Mouse (Mus musculus) E14TG2a.4 (cell line): ENCODE measurements at regions not wholly inside any gene's neighbourhood (a gene's known extent, or its start where the extent isn't known, plus 50 kb on each side); places are given as distances from the start of the nearest gene placed in this dataset.

Source experiments
- H3K27me3 ChIP-seq: 2 replicates; pipeline ENCODE4 v1.6.1; 2014; ENCODE audit warnings: low read length, control low read depth; ENCODE audit not compliant: insufficient read depth
- H3K36me3 ChIP-seq: 2 replicates; pipeline ENCODE4 v1.6.1; 2014; ENCODE audit warnings: low read length, control low read depth; ENCODE audit not compliant: insufficient read depth
- H3K4me1 ChIP-seq: replicated peaks from 2 replicates; pipeline ENCODE4 v1.6.1; 2014; ENCODE audit warnings: low read depth, low read length, control low read depth
- H3K4me3 ChIP-seq: replicated peaks from 2 replicates; pipeline ENCODE4 v1.5.1; 2014; ENCODE audit warnings: mild to moderate bottlenecking, low read length
- H3K9me3 ChIP-seq: 2 replicates; pipeline ENCODE4 v1.6.1; 2014; ENCODE audit warnings: low read length, control low read depth
- CTCF ChIP-seq: conservative IDR thresholded peaks from 2 replicates; pipeline ENCODE4 v1.5.1; 2014; ENCODE audit warnings: low read length
- NANOG ChIP-seq: IDR thresholded peaks from 2 replicates; pipeline ENCODE4 v1.6.1; 2014; ENCODE audit warnings: borderline replicate concordance, low read length, mixed read lengths
- POU5F1 ChIP-seq: IDR thresholded peaks from 2 replicates; pipeline ENCODE4 v1.6.1; 2014; ENCODE audit warnings: low read length, borderline replicate concordance

DNA sequence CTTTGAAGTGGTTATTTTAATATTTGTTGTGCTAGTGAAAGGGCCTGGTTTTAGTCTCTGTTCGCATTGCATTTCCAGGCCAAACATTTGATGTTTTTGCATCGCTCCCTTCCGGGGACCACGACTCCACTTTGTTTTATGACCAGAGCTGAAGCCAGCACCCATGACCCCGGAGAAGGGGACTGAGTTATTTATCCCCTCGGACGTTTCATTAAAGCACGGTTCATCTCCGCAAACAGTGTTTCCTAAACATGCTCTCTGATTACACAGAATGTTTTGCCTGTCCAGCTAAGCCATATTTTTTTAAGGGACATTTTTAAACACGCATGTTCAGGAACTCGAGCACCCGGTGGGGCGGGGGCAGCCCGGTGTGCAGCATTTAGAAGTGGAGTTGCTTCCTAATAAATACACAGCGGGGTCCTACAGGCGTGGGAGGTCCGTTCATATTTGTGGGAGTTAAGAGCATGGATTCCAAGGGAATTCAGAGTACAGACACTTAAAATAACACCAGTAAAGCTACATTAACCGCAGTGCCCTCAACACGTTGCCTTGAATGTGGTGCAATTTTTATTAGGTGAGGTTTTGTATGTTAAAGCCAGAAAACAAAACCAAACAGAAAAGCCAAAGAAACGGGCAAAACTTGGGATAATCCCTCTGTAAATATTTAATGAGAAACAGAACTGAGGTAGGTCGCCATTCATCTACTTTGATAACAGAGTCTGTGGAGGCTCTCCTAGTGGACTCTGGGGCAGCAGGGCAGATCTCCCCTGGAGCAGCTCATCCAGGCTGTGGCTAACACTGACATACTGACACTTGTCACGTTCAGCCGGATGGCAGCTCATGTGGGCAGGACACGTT lies 154.8 kb upstream of the Npvf start:
- Histone ChIP-seq H3K9me3 (no peaks in the 10 kb centered on the region), H3K27me3 (peaks cover 13% of the 10 kb centered on the region), H3K36me3 (no peaks in the 10 kb centered on the region), H3K4me1 (no peaks in the 10 kb centered on the region), H3K4me3 (no peak overlapping the region)
- no peak for TF ChIP-seq CTCF
- no peak for TF ChIP-seq POU5F1
- TF ChIP-seq NANOG: no peak

GRCm38 (mm10) chr6:50809669-50809983 lies 155.4 kb upstream of the Npvf start:
- Histone ChIP-seq H3K4me3 (no peak overlapping the region), H3K9me3 (no peaks in the 10 kb centered on the region), H3K4me1 (no peaks in the 10 kb centered on the region), H3K27me3 (peaks cover 13% of the 10 kb centered on the region), H3K36me3 (no peaks in the 10 kb centered on the region)
- TF ChIP-seq CTCF (no peak), NANOG (no peak), POU5F1 (no peak)

DNA sequence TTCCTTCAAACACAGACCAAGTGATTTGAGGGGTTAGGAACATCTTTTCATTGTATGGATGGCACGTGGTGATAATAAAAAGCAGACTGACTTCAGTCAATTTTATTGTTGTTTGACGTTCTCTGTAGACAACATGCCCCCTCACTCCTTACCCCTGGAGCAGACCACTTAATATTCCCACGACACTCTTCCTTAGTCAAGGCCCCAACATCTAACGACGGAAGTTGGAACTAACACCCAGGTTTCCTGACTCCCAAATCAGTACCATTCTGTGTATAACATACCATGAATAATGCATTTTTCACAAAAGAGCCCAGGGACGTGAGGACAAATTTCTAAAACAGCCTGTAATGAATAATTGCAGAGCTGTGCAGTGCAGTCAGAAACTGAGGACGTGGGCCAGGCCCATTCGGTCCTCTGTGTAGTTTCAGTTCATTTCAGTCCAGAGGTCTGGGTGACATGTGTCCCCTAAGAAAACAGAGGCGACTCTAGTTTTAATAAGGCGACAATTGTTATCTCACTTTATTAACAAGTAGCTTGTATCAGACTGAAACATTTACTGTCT lies 160.8 kb upstream of the Npvf start:
- no peaks in the 10 kb centered on the region for H3K9me3 ChIP-seq
- TF ChIP-seq POU5F1: no peak
- no peak for TF ChIP-seq NANOG
- no peak for TF ChIP-seq CTCF
- no peaks in the 10 kb centered on the region for H3K36me3 ChIP-seq
- peaks cover 18% of the 10 kb centered on the region for H3K27me3 ChIP-seq
- H3K4me3 ChIP-seq: no peak overlapping the region
- no peaks in the 10 kb centered on the region for H3K4me1 ChIP-seq

DNA sequence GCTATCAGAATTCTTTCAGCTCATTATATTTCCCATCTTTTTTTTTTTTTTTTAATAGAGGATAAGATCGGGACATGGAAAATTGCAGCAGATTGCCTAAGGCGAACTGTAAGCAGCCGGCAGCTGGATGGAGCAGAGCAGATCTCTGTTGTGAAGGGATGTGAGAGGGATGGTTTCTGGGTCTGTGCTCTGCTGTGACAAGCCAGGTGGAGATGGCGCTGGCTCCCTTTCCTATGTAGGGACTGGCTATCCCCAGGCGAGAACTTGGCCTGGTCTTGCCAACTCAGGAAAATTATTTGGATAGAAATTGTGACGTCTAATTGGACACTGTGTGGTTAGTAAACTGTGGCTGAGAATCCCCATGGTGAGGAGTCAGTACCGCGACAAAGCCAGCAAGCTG lies 161.3 kb upstream of the Npvf start:
- no peak for TF ChIP-seq CTCF
- TF ChIP-seq POU5F1: no peak
- no peak for TF ChIP-seq NANOG
- Histone ChIP-seq H3K4me3 (no peak overlapping the region), H3K4me1 (no peaks in the 10 kb centered on the region), H3K36me3 (no peaks in the 10 kb centered on the region), H3K9me3 (no peaks in the 10 kb centered on the region), H3K27me3 (peaks cover 18% of the 10 kb centered on the region)

DNA sequence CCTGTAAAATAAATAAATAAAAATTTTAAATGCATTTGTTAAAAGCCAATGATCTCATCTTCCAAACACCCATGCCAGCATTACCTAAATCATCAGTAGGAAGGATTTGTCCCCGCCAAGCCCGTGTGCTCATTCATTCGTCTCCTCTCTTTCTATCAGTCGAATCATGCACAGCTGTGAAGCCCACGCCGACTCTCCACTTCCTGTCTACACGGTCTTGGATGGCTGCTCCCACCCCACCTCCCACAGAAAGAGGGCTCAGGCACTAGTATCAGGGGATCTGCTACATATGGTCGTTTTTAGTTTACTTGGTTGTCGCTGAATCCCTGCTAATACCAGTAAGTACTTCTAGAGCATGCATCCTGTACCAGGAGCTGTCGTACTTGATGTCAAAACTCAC lies 163.2 kb upstream of the Npvf start:
- no peaks in the 10 kb centered on the region for H3K36me3 ChIP-seq
- no peaks in the 10 kb centered on the region for H3K9me3 ChIP-seq
- no peak overlapping the region for H3K4me3 ChIP-seq
- TF ChIP-seq NANOG: no peak
- no peak for TF ChIP-seq POU5F1
- TF ChIP-seq CTCF: no peak
- H3K4me1 ChIP-seq: no peaks in the 10 kb centered on the region
- peaks cover 13% of the 10 kb centered on the region for H3K27me3 ChIP-seq

DNA sequence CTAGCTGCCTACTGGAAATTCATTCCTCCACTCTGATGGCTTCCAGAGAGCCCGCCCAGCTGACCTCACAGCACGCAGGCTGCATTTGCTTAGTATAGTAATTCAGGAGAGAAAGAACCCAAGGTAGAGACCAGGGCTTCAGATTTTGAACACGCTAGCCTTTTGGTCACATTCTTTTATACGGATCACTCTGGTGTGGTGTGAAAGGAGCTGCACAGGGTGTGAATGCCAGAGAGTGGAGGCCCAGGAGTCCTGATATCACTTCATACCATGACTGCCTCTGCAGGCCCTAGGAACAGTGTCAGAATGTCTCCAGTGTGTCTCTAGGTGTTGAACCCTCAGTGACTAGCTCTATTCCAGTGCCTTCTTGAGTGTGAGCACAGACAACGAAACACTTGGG lies 164.2 kb upstream of the Npvf start:
- H3K36me3 ChIP-seq: no peaks in the 10 kb centered on the region
- no peaks in the 10 kb centered on the region for H3K4me1 ChIP-seq

DNA sequence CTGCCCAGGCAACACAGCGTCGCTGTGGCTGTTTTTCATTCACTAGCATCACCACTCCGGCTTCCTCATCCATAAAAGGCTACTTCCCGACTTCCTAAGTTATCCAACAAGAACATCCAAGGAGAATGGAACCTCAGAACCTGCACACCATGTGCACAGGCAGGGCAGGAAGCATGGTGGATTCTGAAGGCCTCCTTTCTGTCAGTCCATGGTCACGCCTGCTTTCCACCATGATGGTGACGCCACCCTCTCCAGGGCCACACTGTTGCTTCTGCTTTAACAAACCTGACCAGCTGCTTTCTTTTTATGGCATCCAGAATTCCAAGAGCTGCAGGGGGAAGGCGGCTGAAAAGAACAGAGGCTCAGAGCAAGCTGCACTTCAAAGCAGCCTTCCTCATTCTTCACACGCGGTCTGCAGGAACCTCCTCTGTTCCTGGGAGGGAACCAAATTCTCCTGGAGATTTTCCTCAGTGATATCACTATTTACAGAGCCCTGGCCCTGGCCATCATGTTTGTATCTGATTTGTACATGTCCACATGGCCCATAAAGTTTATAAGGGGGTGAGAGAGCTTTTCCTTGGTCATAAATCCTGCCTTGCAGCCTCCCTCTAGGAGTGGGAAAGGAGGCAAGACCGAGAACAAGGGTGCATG lies 164.8 kb upstream of the Npvf start:
- Histone ChIP-seq H3K4me3 (no peak overlapping the region), H3K9me3 (no peaks in the 10 kb centered on the region), H3K4me1 (peaks cover 3% of the 10 kb centered on the region; the same call in 1 of the 2 replicates), H3K27me3 (peaks cover 5% of the 10 kb centered on the region; the same call in 1 of the 2 replicates), H3K36me3 (no peaks in the 10 kb centered on the region)
- TF ChIP-seq POU5F1: no peak
- TF ChIP-seq NANOG: no peak
- TF ChIP-seq CTCF: no peak

More for the DNA sequence above, 164.2 kb upstream of the Npvf start:
- TF ChIP-seq NANOG (no peak), CTCF (no peak), POU5F1 (no peak)
- Histone ChIP-seq H3K27me3 (peaks cover 10% of the 10 kb centered on the region), H3K9me3 (no peaks in the 10 kb centered on the region), H3K4me3 (no peak overlapping the region)

DNA sequence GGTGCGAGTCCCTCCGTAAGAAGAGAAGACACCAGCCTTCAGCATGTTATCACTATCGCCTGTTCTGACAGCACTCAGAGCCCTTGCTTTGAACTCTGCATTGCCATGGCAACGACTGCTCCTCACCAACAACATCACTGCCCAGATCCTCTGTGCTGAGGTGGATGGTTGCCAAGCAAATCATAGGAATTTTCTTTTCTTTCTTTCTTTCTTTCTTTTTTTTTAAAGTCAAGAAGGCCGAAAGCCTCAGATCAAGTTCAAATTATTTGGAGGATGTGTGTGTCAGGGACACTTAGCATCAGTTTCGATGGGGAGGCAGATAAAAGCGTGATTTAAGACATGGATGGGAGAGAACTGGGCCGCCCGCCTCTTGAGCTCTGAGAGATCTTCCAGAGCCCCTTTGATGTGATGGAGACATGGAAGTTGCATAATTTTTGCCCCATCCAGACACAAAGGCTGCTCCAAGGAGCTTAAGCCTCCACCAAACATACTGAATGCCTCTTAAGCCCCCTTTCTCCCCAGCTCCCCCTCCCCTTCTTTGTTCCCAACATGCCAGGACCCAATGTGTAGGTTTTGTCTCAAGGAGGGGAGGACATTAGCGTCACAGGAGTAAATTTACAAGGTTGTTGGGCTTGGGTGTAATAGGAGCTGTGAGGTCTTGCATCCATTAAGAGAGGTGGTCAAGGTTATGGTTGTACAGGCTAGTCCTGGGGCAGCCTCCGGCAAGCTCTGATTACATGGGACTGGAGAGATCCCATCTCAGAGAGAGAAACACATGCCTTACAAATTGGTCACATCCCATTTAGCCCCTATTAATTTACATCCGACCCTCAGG lies 167.4 kb upstream of the Npvf start:
- Histone ChIP-seq H3K36me3 (no peaks in the 10 kb centered on the region), H3K4me1 (peaks cover 3% of the 10 kb centered on the region; the same call in 1 of the 2 replicates), H3K27me3 (peaks cover 5% of the 10 kb centered on the region; the same call in 1 of the 2 replicates), H3K9me3 (no peaks in the 10 kb centered on the region), H3K4me3 (no peak overlapping the region)
- no peak for TF ChIP-seq CTCF
- no peak for TF ChIP-seq POU5F1
- no peak for TF ChIP-seq NANOG
